Mouse (Mus musculus) heart, adult 9 months (tissue): ENCODE measurements around the gene Gatad2b.
A peak's percentile ranks its signal among the peaks of the same experiment; 100 is the strongest.

ENCODE experiments used
- DNase-seq, 2 experiments: peaks; one replicate each; pipeline ENCODE4 v3.0.0; 2022; ENCODE audit warnings: low spot score in 2 of 2

Gene Gatad2b

GRCm38 (mm10) chr3:90381727-90382126 lies 88.7 kb downstream of the Gatad2b start:
- DNase-seq, result no peak

- DNase-seq, result peak; percentile 9 to 29
Observed at GRCm38 (mm10) chr3:90383690-90384089, 90.7 kb downstream of the Gatad2b start.

GRCm38 (mm10) chr3:90384851-90385375 lies 91.9 kb downstream of the Gatad2b start:
- DNase-seq, result no peak

- DNase-seq, result no peak
Observed at GRCm38 (mm10) chr3:90386817-90387216, 93.8 kb downstream of the Gatad2b start.

GRCm38 (mm10) chr3:90387483-90387882 lies 94.5 kb downstream of the Gatad2b start:
- DNase-seq, result no peak

- DNase-seq, result no peak
Observed at GRCm38 (mm10) chr3:90388192-90388591, 95.2 kb downstream of the Gatad2b start.

GRCm38 (mm10) chr3:90388726-90389510 lies 95.9 kb downstream of the Gatad2b start:
- peak in 1 of 2 experiments; percentile 6 for DNase-seq

- peak; percentile 19 to 36 for DNase-seq
Observed at GRCm38 (mm10) chr3:90389511-90390490, 96.8 kb downstream of the Gatad2b start, which contains the start of gene Slc27a3. Gene Slc27a3 (minus strand): TSS chr3:90389938.

- DNase-seq, result no peak
Observed at GRCm38 (mm10) chr3:90391004-90391403, 98.0 kb downstream of the Gatad2b start.

- no peak for DNase-seq
Observed at GRCm38 (mm10) chr3:90391941-90392340, 99.0 kb downstream of the Gatad2b start.

GRCm38 (mm10) chr3:90392661-90393060 lies 99.7 kb downstream of the Gatad2b start:
- no peak for DNase-seq

GRCm38 (mm10) chr3:90395629-90396028 lies 102.7 kb downstream of the Gatad2b start:
- DNase-seq, result no peak

GRCm38 (mm10) chr3:90400993-90401392 lies 108.0 kb downstream of the Gatad2b start:
- DNase-seq, result no peak

GRCm38 (mm10) chr3:90404121-90404520 lies 111.1 kb downstream of the Gatad2b start:
- no peak for DNase-seq

GRCm38 (mm10) chr3:90404609-90405008 lies 111.6 kb downstream of the Gatad2b start:
- DNase-seq, result no peak

- DNase-seq, result no peak
Observed at GRCm38 (mm10) chr3:90406414-90406813, 113.4 kb downstream of the Gatad2b start.

- DNase-seq, result no peak
Observed at GRCm38 (mm10) chr3:90408721-90409120, 115.7 kb downstream of the Gatad2b start.

GRCm38 (mm10) chr3:90412312-90413010 lies 119.5 kb downstream of the Gatad2b start:
- peak; percentile 58 to 71 for DNase-seq

GRCm38 (mm10) chr3:90413011-90413396 lies 120.0 kb downstream of the Gatad2b start:
- DNase-seq, result no peak
